Mouse (Mus musculus): Measurements from ENCODE around the gene Prr14l. TPM values are rescaled to one million over a fixed set of nuclear protein-coding genes. Genes with fewer than 3 reads are reported as not detected.

The Prr14l gene
- 18.9 TPM for polyA plus RNA-seq (2014; fragmentation: Illumina TruSeq; extraction: RNeasy Lipid Tissue Mini Kit (QIAGEN cat#74804); ENCODE audit: low read depth, low replicate concordance)

DNA sequence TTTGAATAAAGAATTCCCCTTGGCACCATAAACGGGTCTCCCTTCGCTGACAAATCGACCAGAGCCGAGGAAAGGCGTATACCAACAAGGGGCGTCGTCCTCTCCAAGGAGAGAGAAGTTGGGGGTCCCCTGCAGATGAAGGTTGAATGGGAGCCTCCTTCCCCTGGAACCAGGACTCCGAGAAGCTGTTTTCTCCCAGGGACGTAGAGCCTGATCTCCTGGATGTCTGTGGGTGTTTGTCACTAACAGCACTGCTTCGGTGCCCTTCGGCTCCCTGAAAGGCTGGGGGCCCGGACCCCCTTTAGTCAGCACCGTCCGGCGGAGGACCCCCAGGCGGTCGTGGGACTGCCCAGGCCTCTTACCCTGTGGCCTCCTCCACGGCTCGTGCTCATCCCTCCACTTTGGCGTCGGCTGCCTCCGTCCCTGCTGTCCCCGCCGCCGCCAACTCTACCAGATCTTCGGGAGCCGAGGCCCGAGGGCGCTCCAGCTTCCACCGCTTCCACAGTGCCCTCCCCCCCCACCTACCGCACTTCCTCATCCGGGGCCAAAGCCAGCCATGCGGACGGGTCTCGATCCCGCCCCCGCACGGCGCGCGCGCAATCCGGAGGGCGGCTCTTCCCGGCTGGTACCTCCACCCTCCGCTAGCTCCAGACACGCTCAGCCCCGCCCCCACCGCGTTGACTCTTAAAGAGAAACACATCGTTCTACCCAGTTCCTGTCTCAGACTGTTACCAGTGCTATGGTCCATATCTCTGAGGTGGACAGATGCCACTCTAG is at the start of gene Prr14l:
TSS of gene Prr14l (minus strand) at position 526 of the 777 bp plus-strand sequence.

DNA sequence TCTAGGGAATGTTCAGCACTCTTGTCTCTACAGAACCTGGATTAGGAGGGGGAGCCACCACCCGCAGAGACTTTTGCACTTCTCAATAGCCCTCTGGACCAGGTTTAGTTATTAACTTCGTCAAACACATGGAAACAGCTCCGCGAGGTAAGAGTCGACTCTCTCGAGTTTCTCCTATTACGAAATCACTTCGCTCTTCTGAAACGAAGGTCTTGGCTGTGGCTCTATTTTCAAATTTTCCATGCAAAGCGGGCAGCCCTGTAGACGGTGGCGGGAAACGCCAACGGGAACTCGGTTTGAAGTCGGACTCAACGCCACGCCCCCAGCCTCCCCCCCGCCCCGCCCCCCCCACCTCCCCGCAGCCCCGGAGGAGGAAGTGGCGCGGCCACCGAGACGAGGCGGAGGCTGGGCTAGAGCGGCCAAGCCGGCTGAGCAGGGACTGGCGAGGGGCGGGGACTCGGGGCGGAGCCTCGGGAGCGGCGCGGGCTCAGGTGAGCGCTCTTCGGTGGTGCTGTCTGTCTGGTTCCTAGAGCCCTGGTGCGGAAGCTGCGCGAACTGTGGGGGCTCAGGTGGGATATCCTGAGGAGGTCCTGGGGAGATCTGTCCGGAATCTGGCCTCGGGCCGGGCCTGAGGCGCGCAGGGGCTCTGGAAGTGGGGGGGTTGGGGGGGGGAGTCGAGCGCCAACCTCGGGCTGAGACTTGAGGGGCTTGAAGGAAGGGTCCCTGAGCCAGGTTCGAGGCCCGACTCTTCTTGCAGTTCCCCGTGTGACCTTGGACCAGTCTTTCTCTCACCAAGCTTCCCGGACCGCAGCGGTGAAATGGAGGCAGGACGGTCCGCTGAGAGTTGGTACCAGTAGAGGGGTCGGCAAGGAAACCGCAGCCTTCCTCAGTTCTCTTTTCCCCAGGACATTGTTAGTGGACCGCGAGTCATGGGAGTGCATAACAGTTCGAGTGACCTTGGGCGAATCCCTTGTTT is 9.5 kb upstream of the Prr14l start, which contains the start of gene Depdc5:
TSS of gene Depdc5 (plus strand) at position 449 of the 976 bp plus-strand sequence.

DNA sequence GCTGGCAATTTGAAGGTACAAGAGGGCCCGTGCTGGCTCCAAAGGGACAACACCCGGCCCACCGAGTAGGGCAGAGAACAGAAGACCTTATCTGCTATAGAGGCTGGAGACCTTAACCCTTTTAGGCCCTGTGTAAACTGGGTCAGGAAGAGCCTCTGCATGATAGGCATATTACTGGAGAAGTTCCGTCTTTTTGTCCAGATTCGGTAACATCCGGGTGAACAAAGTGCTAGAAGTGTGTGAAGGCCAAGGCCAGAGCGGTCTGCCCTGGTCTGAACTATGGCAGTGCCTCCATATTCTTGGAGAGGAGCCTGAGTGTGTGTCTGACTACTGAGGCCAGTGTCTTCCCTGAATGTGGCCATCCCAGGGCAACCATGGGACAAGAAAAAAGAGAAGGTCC is 27.0 kb downstream of the Prr14l start, which contains the start of gene Gm20671:
TSS of gene Gm20671 (minus strand) at position 101 of the 400 bp plus-strand sequence.

DNA sequence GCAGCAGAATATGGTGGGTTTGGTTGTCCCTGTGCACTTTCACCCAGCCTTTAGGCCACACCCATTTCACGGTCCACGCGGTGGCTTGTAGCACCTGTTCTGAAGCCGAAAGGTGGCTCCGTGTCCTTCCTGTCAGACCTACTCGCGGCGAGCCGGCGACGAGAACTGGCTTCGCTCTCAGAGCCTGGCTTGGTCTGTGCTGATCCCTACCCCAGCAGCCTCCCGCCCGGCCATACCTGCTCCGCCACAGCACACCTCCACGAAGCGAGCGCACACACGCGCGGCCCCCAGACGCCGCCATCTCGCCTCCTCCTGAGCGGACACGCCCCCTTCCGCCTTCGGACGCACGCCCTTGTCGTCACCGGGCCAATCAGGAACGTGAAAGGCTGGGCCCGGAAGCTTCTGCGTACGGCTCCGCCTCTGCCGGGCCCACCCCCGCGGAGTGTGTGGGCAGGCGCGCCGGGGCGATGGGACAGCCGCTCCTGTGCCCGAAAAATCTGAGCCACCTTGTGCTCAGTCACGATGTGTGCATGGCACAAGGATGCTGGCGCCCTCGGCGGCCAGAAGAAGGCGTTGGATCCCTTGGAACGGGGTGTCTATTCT is 68.6 kb downstream of the Prr14l start, which contains the start of gene Pisd:
TSS of gene Pisd (minus strand) at position 334 of the 603 bp plus-strand sequence.

Other genes starting within 250 kb of the Prr14l start
- gene Yes1, start 243.1 kb downstream of the Prr14l start, polyA plus RNA-seq (2014; fragmentation: Illumina TruSeq; extraction: RNeasy Lipid Tissue Mini Kit (QIAGEN cat#74804); ENCODE audit: low read depth, low replicate concordance), result 158 TPM
- gene Pisd, start 68.6 kb downstream of the Prr14l start, polyA plus RNA-seq (2014; fragmentation: Illumina TruSeq; extraction: RNeasy Lipid Tissue Mini Kit (QIAGEN cat#74804); ENCODE audit: low read depth, low replicate concordance), result 14.4 TPM
- not detected for gene Gm20671, start 27.1 kb downstream of the Prr14l start, polyA plus RNA-seq (2014; fragmentation: Illumina TruSeq; extraction: RNeasy Lipid Tissue Mini Kit (QIAGEN cat#74804); ENCODE audit: low read depth, low replicate concordance)
- gene Depdc5, start 9.4 kb upstream of the Prr14l start, polyA plus RNA-seq (2014; fragmentation: Illumina TruSeq; extraction: RNeasy Lipid Tissue Mini Kit (QIAGEN cat#74804); ENCODE audit: low read depth, low replicate concordance), result 44.0 TPM
- 579 TPM for gene Ywhah, start 164.6 kb upstream of the Prr14l start, polyA plus RNA-seq (2014; fragmentation: Illumina TruSeq; extraction: RNeasy Lipid Tissue Mini Kit (QIAGEN cat#74804); ENCODE audit: low read depth, low replicate concordance)
- gene Slc5a1, start 250.0 kb upstream of the Prr14l start, polyA plus RNA-seq (2014; fragmentation: Illumina TruSeq; extraction: RNeasy Lipid Tissue Mini Kit (QIAGEN cat#74804); ENCODE audit: low read depth, low replicate concordance), result 103 TPM

Data from sigmoid colon, adult 10 weeks (tissue).